Mouse (Mus musculus) lung, adult 2 months (tissue): ENCODE data around the gene Vgll1. TPM values are rescaled to one million over a fixed set of nuclear protein-coding genes. Genes with fewer than 3 reads are reported as not detected.

ENCODE experiments used
- DNase-seq: peaks from one replicate; pipeline ENCODE4 v3.0.0; 2022
- H3K4me1 ChIP-seq: fragments of 200-500 bp; 2 replicates; pipeline ENCODE4 v1.6.1; 2011; ENCODE audit warnings: low read length; ENCODE audit not compliant: control insufficient read depth, insufficient read depth
- H3K4me3 ChIP-seq: fragments of 200-500 bp; replicated peaks from 2 replicates; pipeline ENCODE3; 2011; ENCODE audit warnings: low read depth, mild to moderate bottlenecking, control low read depth, low read length; ENCODE audit errors: extremely low read depth
- CTCF ChIP-seq: fragments of 200-500 bp; IDR thresholded peaks from 2 replicates; pipeline ENCODE4 v1.5.1; 2011; ENCODE audit warnings: mild to moderate bottlenecking, low read length, control low read depth; ENCODE audit not compliant: insufficient read depth
- POLR2A ChIP-seq: fragments of 200-500 bp; IDR thresholded peaks from 2 replicates; pipeline ENCODE4 v1.6.1; 2011; ENCODE audit warnings: low read depth, mild to moderate bottlenecking, control low read depth, low read length, borderline replicate concordance; ENCODE audit errors: extremely low read depth
- WGBS: fragments of 180-500 bp; shearing (Covaris S2); methylation state at CpG from one replicate; pipeline ENCODE4 v1.1.7; 2018; 5-methylcytosine and 5-hydroxymethylcytosine counted together
- polyA plus RNA-seq: library from polyadenylated mRNA; depleted of rRNA; stranded (reverse); fragments of >200 nt; gene quantifications from 2 replicates; pipeline ENCODE4 v1.2.3, GENCODE M21; 2012; rRNA removed

The Vgll1 gene
- polyA plus RNA-seq, result not detected in 2 replicates

DNA sequence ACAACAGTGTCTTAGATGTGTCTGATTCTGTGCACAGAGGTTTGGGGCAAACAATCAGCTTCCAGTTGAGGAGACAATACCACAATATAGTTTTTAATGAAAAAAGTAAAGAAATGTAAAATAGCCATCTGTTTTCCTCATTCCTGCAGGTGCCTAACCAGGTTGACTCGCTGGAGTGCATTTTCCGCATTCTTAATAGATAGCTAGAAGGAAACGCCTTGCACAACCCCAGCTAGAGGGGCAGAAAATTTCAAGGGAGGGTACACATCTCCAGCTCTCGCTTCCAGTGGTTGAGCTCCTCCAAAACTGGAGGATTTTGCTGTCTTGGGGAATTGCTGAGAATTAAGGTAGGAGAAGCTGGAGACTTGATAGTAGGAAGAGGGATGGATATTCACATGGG, at the start of gene Vgll1:
Vgll1 (plus strand) TSS at position 301 of the 400 bp plus-strand sequence.
- Histone ChIP-seq H3K4me3 (no peak within 1 kb of the TSS), H3K4me1 (no peaks in the 10 kb centered on the region)
- TF ChIP-seq CTCF, result no peak
- DNase-seq, result no peak
- 66% methylated on average over 4 of the region's 4 CpGs for WGBS

DNA sequence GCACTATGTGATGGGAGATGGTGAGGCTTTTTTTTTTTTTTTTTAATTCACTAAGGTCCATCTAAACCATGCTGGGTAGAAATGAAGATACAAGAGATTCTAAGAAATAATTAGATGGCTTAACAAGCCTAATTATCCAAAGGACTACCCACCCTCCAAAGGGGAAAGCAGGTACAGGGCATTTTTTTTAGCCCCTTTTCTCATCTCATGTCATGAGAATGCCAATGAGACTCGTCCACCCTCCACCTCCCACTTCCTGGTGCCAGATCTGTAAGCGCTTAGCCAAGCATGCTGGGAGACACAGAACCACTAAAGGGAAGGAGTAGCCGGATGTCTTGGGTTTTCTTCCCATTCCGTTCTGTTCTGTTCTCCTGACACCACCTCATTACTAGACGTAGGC, 45.1 kb upstream of the Vgll1 start, which contains the start of gene Brs3:
Brs3 (plus strand) TSS at position 301 of the 400 bp plus-strand sequence.
- no peak for TF ChIP-seq POLR2A
- Histone ChIP-seq H3K4me3 (no peak within 1 kb of the TSS), H3K4me1 (no peaks in the 10 kb centered on the region)
- WGBS, result 82% methylated on average over 5 of the region's 5 CpGs
- no peak for DNase-seq

DNA sequence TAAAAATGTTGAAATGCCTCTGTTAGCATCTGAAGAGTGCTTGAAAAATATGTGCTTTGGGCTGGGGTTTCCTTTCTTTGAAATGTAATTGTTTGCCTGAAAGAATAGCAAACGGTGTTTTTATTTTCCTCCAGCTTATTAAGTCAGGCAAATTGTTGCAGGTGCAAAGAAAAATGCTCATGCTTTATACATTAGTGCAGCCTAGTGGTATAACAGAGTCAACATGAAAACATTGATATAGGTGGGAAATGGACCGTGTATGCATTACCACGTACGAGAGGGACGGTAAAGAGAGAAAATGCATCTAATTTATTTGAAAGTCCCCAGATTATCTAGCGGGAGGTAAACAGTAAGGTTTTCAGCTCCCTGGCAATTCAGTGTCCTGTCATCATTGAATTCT, 44.0 kb upstream of the Vgll1 start:
- TF ChIP-seq POLR2A (no peak), CTCF (no peak)
- Histone ChIP-seq H3K4me3 (no peak overlapping the region), H3K4me1 (no peaks in the 10 kb centered on the region)
- DNase-seq, result no peak
- 82% methylated on average over 6 of the region's 6 CpGs for WGBS

- Histone ChIP-seq H3K4me1 (no peaks in the 10 kb centered on the region), H3K4me3 (peak overlapping the region; percentile 85)
- WGBS, result 30% methylated on average over 4 of the region's 4 CpGs
- TF ChIP-seq POLR2A, result no peak
- TF ChIP-seq CTCF, result no peak
- DNase-seq, result no peak
These were observed 35.1 kb upstream of the Vgll1 start for GRCm38 (mm10) chrX:57052848-57053173.

DNA sequence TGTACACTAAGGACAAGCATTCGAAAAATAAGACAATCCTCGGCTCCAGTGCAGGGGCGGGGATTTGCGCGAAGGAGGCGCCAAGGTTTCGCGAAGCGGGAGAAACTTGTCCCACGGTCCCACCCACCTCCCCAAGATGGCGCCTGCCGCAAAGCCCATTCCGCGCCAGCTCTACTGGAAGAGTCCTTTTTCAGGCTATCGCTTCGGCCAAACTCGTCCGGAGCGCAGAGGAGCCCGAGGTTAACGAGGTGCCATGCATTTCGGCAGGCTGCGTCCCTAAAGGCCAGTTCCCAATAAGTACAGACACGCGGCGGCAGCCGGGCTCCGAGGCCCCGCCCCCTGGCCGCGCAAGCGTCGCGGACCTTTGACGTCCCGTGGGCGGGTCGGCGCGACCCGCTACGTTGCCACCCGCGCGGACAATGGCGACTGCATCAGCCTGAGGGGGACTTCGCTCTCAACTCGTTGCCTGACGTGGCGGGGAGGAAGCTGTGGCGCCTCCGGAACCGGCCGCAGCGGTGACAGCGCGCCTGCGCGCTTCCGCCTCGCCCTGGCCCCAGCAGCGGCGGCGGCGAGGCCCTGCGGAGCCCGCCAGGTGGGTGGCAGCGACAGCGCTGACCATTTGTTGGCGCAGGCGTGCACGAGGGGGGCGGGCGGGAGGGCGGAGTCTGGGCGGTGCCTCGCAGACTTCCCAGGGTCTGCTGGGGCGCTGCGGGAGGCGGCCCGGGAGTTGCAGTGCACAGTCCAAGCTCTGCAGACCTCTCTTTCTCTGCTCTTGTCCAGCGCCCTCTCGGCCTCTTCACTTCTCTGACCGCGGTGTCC, 34.5 kb upstream of the Vgll1 start, which contains the start of gene Htatsf1:
Htatsf1 (plus strand) TSS at position 410 of the 819 bp plus-strand sequence.
- TF ChIP-seq CTCF (no peak), POLR2A (peak; percentile 25; the same call in 1 of the 2 replicates)
- WGBS, result 28% methylated on average over 82 of the region's 85 CpGs
- peak; percentile 85 for DNase-seq
- H3K4me3 ChIP-seq, result peak within 1 kb of the TSS; percentile 85
- H3K4me1 ChIP-seq, result no peaks in the 10 kb centered on the region

- TF ChIP-seq POLR2A, result no peak
- no peak for TF ChIP-seq CTCF
- Histone ChIP-seq H3K4me1 (no peaks in the 10 kb centered on the region), H3K4me3 (peak overlapping the region; percentile 80)
- DNase-seq, result no peak
- WGBS, result 35% methylated on average over 11 of the region's 11 CpGs
These were observed 33.9 kb upstream of the Vgll1 start for GRCm38 (mm10) chrX:57053993-57054385.

DNA sequence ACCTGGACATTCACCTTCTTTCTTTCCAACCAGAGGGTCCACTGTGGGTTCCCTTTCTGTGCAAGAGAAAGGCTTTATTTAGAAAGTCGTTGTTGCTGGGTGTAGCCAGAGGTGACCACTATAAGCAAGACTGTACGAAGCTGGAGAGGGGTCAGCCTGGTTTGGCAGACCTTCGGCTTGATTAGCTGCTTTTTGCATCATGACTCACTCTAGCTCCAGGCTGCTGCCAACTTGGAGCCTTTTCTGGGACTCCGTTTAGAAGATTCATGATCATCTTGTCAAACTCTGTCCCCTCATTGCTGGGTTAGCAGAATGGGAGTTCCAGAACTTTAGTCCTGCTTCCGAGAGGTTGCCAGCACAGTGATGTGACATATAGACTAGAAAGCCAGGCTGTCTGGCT, 6.4 kb upstream of the Vgll1 start:
- Histone ChIP-seq H3K4me3 (no peak overlapping the region), H3K4me1 (no peaks in the 10 kb centered on the region; the same call in 1 of the 2 replicates)
- DNase-seq, result no peak
- WGBS, result 60% methylated on average over 5 of the region's 5 CpGs
- TF ChIP-seq CTCF, result no peak
- no peak for TF ChIP-seq POLR2A

GRCm38 (mm10) chrX:57103415-57103814, 15.5 kb downstream of the Vgll1 start:
- H3K4me3 ChIP-seq, result no peak overlapping the region
- DNase-seq, result no peak
- TF ChIP-seq POLR2A (no peak), CTCF (no peak)
- WGBS, result 86% methylated on average over 1 of the region's 1 CpGs
- H3K4me1 ChIP-seq, result no peaks in the 10 kb centered on the region

DNA sequence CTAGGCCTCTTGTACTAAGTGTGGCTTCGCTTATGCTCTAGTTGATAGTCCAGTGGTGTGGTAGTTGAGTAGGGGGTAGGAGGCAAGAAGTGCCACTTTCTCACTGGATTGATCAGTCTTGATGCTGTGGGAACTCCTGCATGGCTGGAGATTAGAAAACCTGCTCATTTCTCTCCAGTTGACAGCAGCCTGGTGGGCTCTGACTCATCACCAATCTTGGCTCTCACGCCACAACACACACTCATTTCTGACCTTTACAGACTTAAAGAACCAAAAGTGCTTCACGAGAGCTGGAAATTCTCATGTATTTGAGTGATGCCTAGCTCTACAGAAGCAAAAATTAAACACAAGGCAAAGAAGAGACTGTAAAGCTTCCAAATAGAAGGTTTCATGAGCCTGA, 19.1 kb downstream of the Vgll1 start:
- TF ChIP-seq CTCF (no peak), POLR2A (no peak)

DNA sequence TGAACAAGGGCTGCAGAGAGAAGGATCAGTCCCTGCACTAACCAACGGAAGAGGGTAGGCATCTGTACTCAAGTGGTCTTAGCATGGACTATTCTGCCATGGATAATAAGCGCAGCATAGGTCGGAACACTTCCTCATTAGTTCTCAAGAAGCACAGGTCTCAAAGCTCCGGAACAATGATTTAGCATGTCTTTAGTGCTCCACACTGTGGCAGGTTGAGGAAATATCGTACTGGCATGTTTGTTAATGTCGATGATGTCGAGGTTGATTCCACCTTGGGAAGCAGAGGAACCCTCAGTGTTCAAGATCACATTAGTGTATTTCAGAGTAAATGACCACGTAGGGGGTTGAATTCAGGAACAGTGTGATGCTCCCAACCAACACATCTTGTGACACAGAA, 30.2 kb downstream of the Vgll1 start:
- 67% methylated on average over 8 of the region's 8 CpGs for WGBS
- DNase-seq, result no peak
- H3K4me1 ChIP-seq, result no peaks in the 10 kb centered on the region
- no peak overlapping the region for H3K4me3 ChIP-seq
- TF ChIP-seq POLR2A (no peak), CTCF (no peak)

More for the DNA sequence above, 19.1 kb downstream of the Vgll1 start:
- Histone ChIP-seq H3K4me3 (no peak overlapping the region), H3K4me1 (no peaks in the 10 kb centered on the region)
- 73% methylated on average over 3 of the region's 3 CpGs for WGBS
- DNase-seq, result no peak
